Mouse (Mus musculus) midbrain, embryonic 15.5 days (tissue): Measurements from ENCODE around the gene Tcf25. TPM values are rescaled to one million over a fixed set of nuclear protein-coding genes. Genes with fewer than 3 reads are reported as not detected.
"Not testable (repeated sequence)": the region's sequence is repeated elsewhere in the genome, so short reads cannot be mapped to it uniquely, and the experiment has no call there.

ENCODE experiments used
- ATAC-seq: fragments of 200-750 bp; cut with Nextera tagmentation; replicated peaks from 2 replicates; pipeline ENCODE4 v1.8.0; 2017; ENCODE audit warnings: moderate TSS enrichment
- H3K27ac ChIP-seq: fragments of 300-500 bp; sonication (generic); 2 replicates; pipeline ENCODE4 v1.5.1; 2015; ENCODE audit warnings: mild to moderate bottlenecking, inconsistent platforms
- H3K27me3 ChIP-seq: fragments of 300-500 bp; sonication (generic); replicated peaks from 2 replicates; pipeline ENCODE4 v1.6.1; 2015; ENCODE audit warnings: inconsistent platforms
- H3K36me3 ChIP-seq: fragments of 300-500 bp; sonication (generic); replicated peaks from 2 replicates; pipeline ENCODE4 v1.6.1; 2015; ENCODE audit warnings: inconsistent platforms
- H3K4me1 ChIP-seq: fragments of 300-500 bp; sonication (generic); 2 replicates; pipeline ENCODE4 v1.6.1; 2015; ENCODE audit warnings: inconsistent platforms
- H3K4me2 ChIP-seq: fragments of 300-500 bp; sonication (generic); 2 replicates; pipeline ENCODE4 v1.6.1; 2015; ENCODE audit warnings: inconsistent platforms, mild to moderate bottlenecking, moderate library complexity
- H3K4me3 ChIP-seq: fragments of 300-500 bp; sonication (generic); 2 replicates; pipeline ENCODE4 v1.5.1; 2015; ENCODE audit warnings: mild to moderate bottlenecking, inconsistent platforms
- H3K9ac ChIP-seq: fragments of 300-500 bp; sonication (generic); 2 replicates; pipeline ENCODE4 v1.6.1; 2015; ENCODE audit warnings: mild to moderate bottlenecking, inconsistent platforms
- H3K9me3 ChIP-seq: fragments of 300-500 bp; sonication (generic); 2 replicates; pipeline ENCODE4 v1.6.1; 2016; ENCODE audit warnings: inconsistent platforms
- WGBS: fragments of 180-500 bp; shearing (Covaris S2); methylation state at CpG from one replicate; pipeline ENCODE4 v1.1.7; 2015; ENCODE audit warnings: mixed read lengths; 5-methylcytosine and 5-hydroxymethylcytosine counted together
- polyA plus RNA-seq: library from polyadenylated mRNA; unstranded; fragments of >200 nt; fragmentation: Nextera tagmentation; extraction: Ambion mirVana; gene quantifications from 2 replicates; pipeline ENCODE4 v1.2.1, GENCODE M21; 2015

Gene Tcf25
- polyA plus RNA-seq, 1 experiment from 2014 or later, result 324 TPM

DNA sequence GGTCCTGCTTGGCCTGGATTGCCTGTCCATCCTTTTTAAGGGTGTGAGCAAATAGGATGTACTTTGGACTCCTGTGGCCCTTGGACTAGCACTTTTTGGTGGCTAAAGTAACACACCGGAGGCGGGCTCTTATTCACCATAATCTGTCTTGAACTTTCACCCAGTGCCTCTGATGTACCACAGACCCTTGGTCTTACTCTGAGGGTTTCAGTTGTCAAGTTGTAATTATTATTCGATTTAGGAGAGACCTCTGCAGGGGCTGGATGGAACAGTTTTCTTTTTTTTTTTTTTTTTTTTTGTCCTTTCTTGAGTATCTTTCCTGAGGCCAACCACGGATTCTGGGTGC, 70.0 kb downstream of the Tcf25 start:
- H3K9me3 ChIP-seq, result no peaks in the 10 kb centered on the region
- peaks cover 9% of the 10 kb centered on the region for H3K4me1 ChIP-seq
- H3K27me3 ChIP-seq, result no peaks in the 10 kb centered on the region
- H3K4me3 ChIP-seq, result peak overlapping the region; percentile 61
- peak overlapping the region; percentile 88 for H3K27ac ChIP-seq
- H3K4me2 ChIP-seq, result peak overlapping the region; percentile 80
- H3K9ac ChIP-seq, result peak overlapping the region; percentile 73
- H3K36me3 ChIP-seq, result no peaks in the 10 kb centered on the region
- peak; percentile 28; the same call in 1 of the 2 replicates for ATAC-seq
- 18% methylated on average over 4 of the region's 4 CpGs for WGBS

DNA sequence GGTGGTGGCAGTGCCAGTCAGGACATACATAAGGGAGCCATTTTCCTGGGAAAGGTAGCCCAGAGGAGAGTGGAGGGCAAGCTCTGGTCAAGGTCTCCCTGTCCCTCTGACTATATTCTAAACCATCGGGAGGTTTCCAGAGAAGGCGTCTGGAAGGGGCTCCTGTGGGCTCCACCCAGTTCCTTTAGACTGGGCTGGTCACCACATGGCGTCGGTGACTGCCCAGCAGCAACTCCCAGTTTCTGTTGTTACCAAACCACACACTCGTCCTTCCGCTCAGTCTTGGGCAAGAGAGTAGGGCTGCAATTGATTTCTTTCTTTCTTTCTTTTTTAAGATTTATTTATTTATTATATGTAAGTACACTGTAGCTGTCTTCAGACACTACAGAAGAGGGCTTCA, 70.6 kb downstream of the Tcf25 start:
- Histone ChIP-seq H3K4me2 (peak overlapping the region; percentile 80), H3K27ac (no peak overlapping the region), H3K4me3 (peak overlapping the region; percentile 61; the same call in 1 of the 2 replicates), H3K27me3 (no peaks in the 10 kb centered on the region), H3K36me3 (no peaks in the 10 kb centered on the region), H3K9ac (no peak overlapping the region), H3K9me3 (no peaks in the 10 kb centered on the region), H3K4me1 (peaks cover 9% of the 10 kb centered on the region)
- no peak for ATAC-seq
- WGBS, result 90% methylated on average over 6 of the region's 6 CpGs

DNA sequence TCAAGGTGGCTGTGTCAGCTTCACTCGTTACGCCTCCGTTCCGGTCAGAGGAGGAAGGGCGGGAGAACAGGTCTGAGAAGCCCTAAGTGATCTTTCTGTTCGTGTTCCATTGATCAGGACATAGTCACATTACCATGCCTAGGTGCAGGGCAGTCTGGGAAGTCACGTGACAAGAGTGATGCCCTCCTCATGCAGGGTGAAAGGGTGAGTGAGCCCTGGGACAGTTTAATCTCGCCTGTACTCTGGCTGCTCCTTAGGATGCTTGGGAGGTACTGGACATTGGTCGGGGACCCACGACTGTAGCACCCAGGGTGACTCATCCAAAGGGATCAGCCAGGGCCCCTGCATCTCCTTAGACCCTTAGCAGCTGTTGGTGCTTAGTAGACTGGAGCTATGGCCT, 72.4 kb downstream of the Tcf25 start:
- Histone ChIP-seq H3K27ac (no peak overlapping the region), H3K4me3 (no peak overlapping the region), H3K9me3 (no peaks in the 10 kb centered on the region), H3K27me3 (no peaks in the 10 kb centered on the region), H3K4me2 (no peak overlapping the region), H3K4me1 (peaks cover 9% of the 10 kb centered on the region), H3K36me3 (no peaks in the 10 kb centered on the region), H3K9ac (no peak overlapping the region)
- 84% methylated on average over 10 of the region's 10 CpGs for WGBS
- ATAC-seq, result no peak

DNA sequence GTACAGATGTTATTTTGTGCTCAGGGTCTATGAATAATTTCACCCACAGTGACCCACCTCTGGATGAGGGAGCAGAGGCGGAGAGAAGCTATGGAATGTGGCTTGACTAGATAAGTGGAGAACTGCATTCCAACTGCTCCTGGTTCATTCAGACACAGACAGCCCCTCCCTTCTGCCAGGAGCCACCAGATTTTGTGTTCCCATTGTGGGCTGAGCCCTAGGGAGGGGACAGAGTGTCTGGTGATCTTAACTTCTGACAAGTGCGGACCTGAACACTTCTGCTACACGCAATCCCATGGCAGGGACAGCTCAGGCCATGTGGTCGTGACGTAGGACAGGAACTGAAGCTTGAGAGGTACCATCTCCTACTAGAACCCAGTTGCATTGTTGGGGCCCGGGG, 73.2 kb downstream of the Tcf25 start:
- H3K4me2 ChIP-seq, result no peak overlapping the region
- no peak overlapping the region for H3K27ac ChIP-seq
- no peak overlapping the region for H3K9ac ChIP-seq
- H3K27me3 ChIP-seq, result no peaks in the 10 kb centered on the region
- peaks cover 2% of the 10 kb centered on the region; the same call in 1 of the 2 replicates for H3K36me3 ChIP-seq
- ATAC-seq, result no peak
- no peak overlapping the region for H3K4me3 ChIP-seq
- 90% methylated on average over 6 of the region's 6 CpGs for WGBS
- H3K9me3 ChIP-seq, result no peaks in the 10 kb centered on the region
- H3K4me1 ChIP-seq, result peaks cover 9% of the 10 kb centered on the region

DNA sequence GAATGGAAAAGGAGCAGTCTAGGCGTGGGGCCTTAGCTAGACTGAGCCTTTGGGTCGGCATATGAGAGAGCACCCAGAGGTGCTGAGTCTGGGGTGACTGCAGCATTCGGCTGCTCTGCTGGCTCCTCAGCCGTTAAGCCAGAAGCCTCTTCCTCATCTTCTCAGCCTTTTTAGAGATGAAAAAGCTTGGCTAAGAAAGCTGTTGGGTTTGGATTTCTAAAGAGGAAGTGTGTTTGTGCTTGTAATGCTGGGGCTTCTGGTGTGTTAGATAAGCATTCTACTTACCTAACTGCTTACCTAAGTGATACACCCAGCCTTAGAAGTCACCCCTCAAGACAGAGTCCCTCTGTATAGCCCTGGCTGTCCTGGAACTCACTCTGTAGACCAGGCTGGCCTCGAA, 77.2 kb downstream of the Tcf25 start:
- Histone ChIP-seq H3K27ac (no peak overlapping the region), H3K9ac (no peak overlapping the region), H3K4me2 (no peak overlapping the region), H3K27me3 (no peaks in the 10 kb centered on the region), H3K9me3 (no peaks in the 10 kb centered on the region), H3K4me3 (no peak overlapping the region), H3K4me1 (no peaks in the 10 kb centered on the region), H3K36me3 (peaks cover 28% of the 10 kb centered on the region)
- no peak for ATAC-seq
- WGBS, result 91% methylated on average over 5 of the region's 5 CpGs

DNA sequence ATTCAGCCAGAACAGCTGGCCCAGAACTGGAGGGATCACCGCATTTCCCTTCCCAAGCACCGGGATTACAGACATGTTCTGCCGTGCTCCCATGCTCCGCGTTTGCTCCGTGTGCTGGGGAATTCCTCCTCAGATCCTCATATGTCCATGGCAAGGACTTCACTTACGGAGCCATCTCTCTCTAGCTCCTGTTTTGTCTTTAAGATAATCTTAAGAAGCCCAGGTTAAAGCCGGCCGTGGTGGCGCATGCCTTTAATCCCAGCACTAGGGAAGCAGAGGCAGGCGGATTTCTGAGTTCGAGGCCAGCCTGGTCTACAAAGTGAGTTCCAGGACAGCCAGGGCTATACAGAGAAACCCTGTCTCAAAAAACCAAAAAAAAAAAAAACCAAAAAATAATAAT, 78.2 kb downstream of the Tcf25 start:
- H3K27me3 ChIP-seq, H3K4me2 ChIP-seq, H3K4me1 ChIP-seq, H3K27ac ChIP-seq, H3K9ac ChIP-seq, H3K4me3 ChIP-seq, ATAC-seq, H3K9me3 ChIP-seq: not testable (repeated sequence)
- 95% methylated on average over 12 of the region's 12 CpGs for WGBS
- H3K36me3 ChIP-seq, result peaks cover 36% of the 10 kb centered on the region

DNA sequence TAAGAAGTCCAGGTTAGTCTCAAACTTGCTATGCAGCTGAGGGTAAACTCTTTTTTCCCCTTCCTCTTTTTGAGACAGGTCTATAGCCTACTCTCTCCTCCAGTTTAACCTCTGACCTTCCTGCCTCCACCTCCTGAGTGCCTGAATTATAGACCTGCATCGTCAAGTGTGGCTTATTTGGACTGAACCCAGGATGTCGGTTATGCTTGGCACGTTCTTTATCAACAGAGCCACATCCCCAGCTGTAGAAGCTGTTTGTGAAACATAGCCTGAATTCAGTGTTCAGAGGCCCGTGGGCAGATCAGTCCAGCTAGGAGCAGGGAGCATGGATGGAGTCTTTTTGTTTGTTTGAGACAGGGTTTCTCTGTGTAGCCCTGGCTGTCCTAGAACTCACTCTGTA, 78.6 kb downstream of the Tcf25 start:
- no peak for ATAC-seq
- H3K4me3 ChIP-seq, result no peak overlapping the region
- no peak overlapping the region for H3K27ac ChIP-seq
- H3K36me3 ChIP-seq, result peaks cover 39% of the 10 kb centered on the region
- no peaks in the 10 kb centered on the region for H3K27me3 ChIP-seq
- WGBS, result 88% methylated on average over 4 of the region's 4 CpGs
- H3K4me2 ChIP-seq, result no peak overlapping the region
- no peaks in the 10 kb centered on the region for H3K9me3 ChIP-seq
- no peaks in the 10 kb centered on the region for H3K4me1 ChIP-seq
- no peak overlapping the region for H3K9ac ChIP-seq

DNA sequence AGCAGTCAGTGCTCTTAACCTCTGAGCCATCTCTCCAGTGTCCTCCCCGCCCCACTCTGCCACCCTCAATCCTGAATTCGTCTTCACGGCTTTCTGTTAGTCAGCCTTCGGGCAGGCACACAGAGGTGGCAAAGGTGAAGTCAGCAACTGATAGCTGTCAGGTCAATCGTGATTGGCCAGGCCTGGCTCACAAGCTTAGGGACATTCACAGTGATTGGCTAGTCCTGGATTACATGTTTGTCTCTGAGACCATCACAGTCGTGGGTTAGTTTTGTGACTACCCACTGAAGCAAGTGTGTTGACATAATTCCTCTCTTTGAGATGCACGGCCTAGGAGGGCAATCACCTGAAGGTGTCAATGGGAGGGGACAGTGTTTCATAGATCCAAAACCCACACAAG, 79.7 kb downstream of the Tcf25 start:
- WGBS, result 82% methylated on average over 7 of the region's 7 CpGs
- no peak for ATAC-seq
- Histone ChIP-seq H3K27ac (no peak overlapping the region), H3K36me3 (peaks cover 48% of the 10 kb centered on the region), H3K9ac (no peak overlapping the region), H3K4me3 (no peak overlapping the region), H3K4me1 (no peaks in the 10 kb centered on the region), H3K27me3 (no peaks in the 10 kb centered on the region), H3K9me3 (no peaks in the 10 kb centered on the region), H3K4me2 (no peak overlapping the region)

Other genes starting within 250 kb of the Tcf25 start
- gene Sult5a1, start 215.4 kb upstream of the Tcf25 start, polyA plus RNA-seq, result 1.6 and 2.1 TPM in 2 replicates
- 0.13 and 0.19 TPM in 2 replicates for gene Dpep1, start 187.5 kb upstream of the Tcf25 start, polyA plus RNA-seq
- 227 and 235 TPM in 2 replicates for gene Chmp1a, start 161.0 kb upstream of the Tcf25 start, polyA plus RNA-seq
- gene Spata33, start 160.9 kb upstream of the Tcf25 start, polyA plus RNA-seq, result 8.0 and 8.1 TPM in 2 replicates
- gene Cdk10, start 148.9 kb upstream of the Tcf25 start, polyA plus RNA-seq, result 52.6 and 55.0 TPM in 2 replicates
- 7.4 and 8.1 TPM in 2 replicates for gene Spata2l, start 137.5 kb upstream of the Tcf25 start, polyA plus RNA-seq
- gene Zfp276, start 119.6 kb upstream of the Tcf25 start, polyA plus RNA-seq, result 28.2 and 30.3 TPM in 2 replicates
- gene Vps9d1, start 119.4 kb upstream of the Tcf25 start, polyA plus RNA-seq, result 66.6 and 69.9 TPM in 2 replicates
- gene Fanca, start 55.2 kb upstream of the Tcf25 start, polyA plus RNA-seq, result 6.4 and 9.8 TPM in 2 replicates
- gene Spire2, start 41.0 kb upstream of the Tcf25 start, polyA plus RNA-seq, result 44.0 and 44.8 TPM in 2 replicates
- 0.10 and 0.17 TPM in 2 replicates for gene Mc1r, start 33.4 kb downstream of the Tcf25 start, polyA plus RNA-seq
- 2,127 and 2,170 TPM in 2 replicates for gene Tubb3, start 37.7 kb downstream of the Tcf25 start, polyA plus RNA-seq
- gene Def8, start 49.8 kb downstream of the Tcf25 start, polyA plus RNA-seq, result 48.4 and 49.8 TPM in 2 replicates
- 52.6 and 59.0 TPM in 2 replicates for gene Afg3l1, start 104.2 kb downstream of the Tcf25 start, polyA plus RNA-seq
- 106 and 107 TPM in 2 replicates for gene Dbndd1, start 141.7 kb downstream of the Tcf25 start, polyA plus RNA-seq
- 44.4 and 45.6 TPM in 2 replicates for gene Gas8, start 145.1 kb downstream of the Tcf25 start, polyA plus RNA-seq